Mouse (Mus musculus): Measurements from ENCODE around the gene Ppp1r2. TPM values are rescaled to one million over a fixed set of nuclear protein-coding genes. Genes with fewer than 3 reads are reported as not detected.
A peak's percentile ranks its signal among the peaks of the same experiment; 100 is the strongest.

Gene Ppp1r2
- polyA plus RNA-seq, 1 experiment from 2014 or later, result 90.5 TPM

DNA sequence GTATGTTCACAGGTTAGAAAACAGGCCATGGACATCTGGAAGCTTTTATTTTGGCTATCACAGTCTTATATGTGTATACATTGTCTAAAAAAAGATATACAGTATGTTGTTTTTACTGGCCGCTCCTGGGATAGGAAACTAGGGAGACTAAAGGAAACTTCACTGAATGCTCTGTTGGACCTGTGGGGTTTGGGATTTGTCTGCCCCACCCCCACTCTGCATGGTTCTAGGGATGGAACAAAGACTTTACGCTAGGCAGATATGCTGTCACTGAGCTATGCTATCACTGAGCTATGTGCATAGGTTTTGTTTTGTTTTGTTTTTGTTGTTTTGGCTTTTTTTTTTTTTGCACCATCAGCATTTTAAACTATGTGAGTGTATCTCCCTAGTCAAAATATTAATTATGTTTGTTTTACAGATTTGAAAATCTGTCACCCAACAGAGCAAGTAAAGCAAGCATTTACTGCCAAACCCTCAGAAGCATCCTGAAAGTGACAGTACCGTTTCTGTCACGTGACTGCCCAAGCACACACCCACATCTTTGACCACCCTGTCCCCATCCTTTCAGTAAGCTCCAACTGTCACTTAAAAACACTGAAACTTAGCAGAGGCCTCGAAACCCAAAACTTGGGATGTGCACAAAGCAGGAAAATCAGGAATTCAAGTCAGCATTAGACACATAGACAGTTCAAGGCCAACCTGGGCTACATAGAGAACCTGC lies 30.3 kb upstream of the Ppp1r2 start:
- Histone ChIP-seq H3K9me3 (no peaks in the 10 kb centered on the region), H3K4me1 (no peaks in the 10 kb centered on the region), H3K4me2 (no peak overlapping the region), H3K27me3 (replicated peaks) (no peaks in the 10 kb centered on the region), H3K36me3 (no peaks in the 10 kb centered on the region), H3K4me3 (replicated peaks) (no peak overlapping the region), H3K27ac (no peak overlapping the region), H3K9ac (no peak overlapping the region)
- ATAC-seq (ENCODE audit: insufficient read depth, low FRiP score, low read depth), result no peak
- WGBS, result 68% methylated on average over 5 of the region's 5 CpGs

DNA sequence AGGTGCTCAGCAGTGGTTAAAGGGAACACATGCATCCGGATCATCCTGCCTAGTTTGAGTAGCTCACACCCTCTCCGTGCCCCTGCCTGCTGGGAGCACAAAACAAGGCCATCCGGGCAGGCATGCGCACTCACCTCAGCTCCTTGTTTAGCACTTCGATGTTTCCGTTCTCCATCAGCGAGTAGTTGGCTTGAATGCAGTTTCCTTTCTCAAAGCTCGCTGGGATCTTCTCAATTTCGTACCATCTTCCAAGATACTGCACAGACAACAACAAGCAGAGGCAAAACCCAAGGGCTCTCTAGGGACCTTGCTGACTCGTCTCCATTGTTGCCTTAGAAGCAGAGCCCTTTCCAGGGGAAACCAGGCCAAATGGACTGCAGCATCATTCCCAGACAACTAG lies 28.2 kb upstream of the Ppp1r2 start:
- H3K36me3 ChIP-seq, result no peaks in the 10 kb centered on the region
- no peak overlapping the region for H3K27ac ChIP-seq
- no peak for ATAC-seq (ENCODE audit: insufficient read depth, low FRiP score, low read depth)
- H3K4me2 ChIP-seq, result no peak overlapping the region
- H3K9ac ChIP-seq, result no peak overlapping the region
- 74% methylated on average over 10 of the region's 10 CpGs for WGBS
- peaks cover 10% of the 10 kb centered on the region; the same call in 1 of the 2 replicates for H3K4me1 ChIP-seq
- H3K27me3 ChIP-seq (replicated peaks), result no peaks in the 10 kb centered on the region
- no peaks in the 10 kb centered on the region for H3K9me3 ChIP-seq
- H3K4me3 ChIP-seq (replicated peaks), result no peak overlapping the region

DNA sequence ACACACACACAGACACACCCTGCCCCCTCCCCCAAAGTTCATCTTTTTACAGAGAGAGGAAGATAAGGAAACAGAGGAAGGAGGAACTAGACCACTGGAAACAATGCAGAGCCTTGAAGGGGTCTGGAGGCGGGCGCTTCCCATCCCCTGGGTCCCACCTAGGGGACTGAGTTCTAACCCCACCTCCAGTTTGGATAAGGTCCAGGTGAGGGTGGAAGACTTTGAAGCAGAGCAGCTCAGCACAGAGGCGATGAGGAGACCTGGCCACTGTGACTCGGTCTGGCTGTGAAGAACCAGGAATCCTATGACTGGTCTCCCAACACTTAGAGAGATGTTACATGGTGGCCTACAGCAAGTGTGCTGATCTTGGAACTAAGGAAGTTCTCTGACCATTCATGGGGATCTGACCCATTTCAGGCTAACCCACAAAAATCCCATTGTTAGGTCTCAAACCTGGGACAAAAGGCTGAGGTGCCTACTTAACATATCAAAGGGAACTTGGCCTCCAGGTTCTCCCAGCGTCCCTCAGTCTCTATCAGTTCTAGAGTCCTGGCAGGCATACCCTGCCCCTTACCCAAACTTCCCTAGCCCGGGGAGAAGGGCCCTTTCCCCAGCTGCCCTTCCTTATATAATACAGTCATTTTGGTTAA lies 25.9 kb upstream of the Ppp1r2 start:
- 85% methylated on average over 6 of the region's 6 CpGs for WGBS
- H3K36me3 ChIP-seq, result no peaks in the 10 kb centered on the region
- H3K4me2 ChIP-seq, result no peak overlapping the region
- ATAC-seq (ENCODE audit: insufficient read depth, low FRiP score, low read depth), result no peak
- no peak overlapping the region for H3K4me3 ChIP-seq (replicated peaks)
- H3K27me3 ChIP-seq (replicated peaks), result no peaks in the 10 kb centered on the region
- no peak overlapping the region for H3K27ac ChIP-seq
- no peaks in the 10 kb centered on the region for H3K9me3 ChIP-seq
- H3K9ac ChIP-seq, result no peak overlapping the region
- H3K4me1 ChIP-seq, result peaks cover 10% of the 10 kb centered on the region; the same call in 1 of the 2 replicates

DNA sequence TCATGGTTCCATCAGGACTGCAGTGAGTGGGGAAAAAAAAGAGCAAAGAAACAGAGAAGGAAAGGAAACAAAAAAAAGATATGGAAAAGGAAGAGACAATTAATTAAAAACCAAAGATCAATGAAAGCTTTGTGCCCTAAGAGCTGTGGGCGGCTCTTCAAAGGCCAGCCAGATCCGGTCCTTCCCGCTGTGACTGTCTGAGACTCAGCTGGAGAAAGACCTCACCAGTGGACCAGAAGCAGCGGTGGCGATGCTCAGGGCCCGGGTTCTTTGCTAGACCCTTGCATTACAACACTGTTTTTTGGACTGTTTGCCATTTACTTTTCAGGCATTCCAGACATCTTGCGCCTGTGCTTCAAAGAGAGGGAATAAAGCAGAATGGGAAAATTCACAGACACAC lies 25.4 kb upstream of the Ppp1r2 start:
- H3K9me3 ChIP-seq, result no peaks in the 10 kb centered on the region
- no peak overlapping the region for H3K4me2 ChIP-seq
- peaks cover 10% of the 10 kb centered on the region; the same call in 1 of the 2 replicates for H3K4me1 ChIP-seq
- H3K36me3 ChIP-seq, result no peaks in the 10 kb centered on the region
- H3K9ac ChIP-seq, result no peak overlapping the region
- no peak overlapping the region for H3K4me3 ChIP-seq (replicated peaks)
- 70% methylated on average over 7 of the region's 7 CpGs for WGBS
- no peak overlapping the region for H3K27ac ChIP-seq
- H3K27me3 ChIP-seq (replicated peaks), result no peaks in the 10 kb centered on the region
- ATAC-seq (ENCODE audit: insufficient read depth, low FRiP score, low read depth), result no peak

DNA sequence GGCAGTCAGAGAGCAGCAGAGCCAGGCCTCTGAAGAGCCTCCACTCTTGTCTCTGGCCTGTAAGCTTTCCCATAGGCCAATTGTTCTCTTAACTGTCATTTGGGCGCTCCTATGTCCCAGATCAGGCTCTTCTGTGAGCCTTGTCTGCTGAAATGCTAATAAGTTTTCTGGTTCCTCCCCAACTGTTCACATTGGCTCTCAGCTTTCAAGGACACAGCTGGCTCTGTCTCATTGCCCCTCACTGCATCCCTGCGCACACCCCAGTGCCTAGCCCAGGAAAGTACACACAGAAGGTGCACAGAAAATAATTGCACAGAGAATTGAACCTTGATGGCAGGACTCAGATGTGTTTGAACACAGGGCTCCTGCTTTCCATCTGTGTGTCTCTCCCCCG lies 24.9 kb upstream of the Ppp1r2 start:
- no peak overlapping the region for H3K27ac ChIP-seq
- ATAC-seq (ENCODE audit: insufficient read depth, low FRiP score, low read depth), result peak; percentile 61
- no peaks in the 10 kb centered on the region for H3K9me3 ChIP-seq
- 48% methylated on average over 3 of the region's 3 CpGs for WGBS
- H3K9ac ChIP-seq, result no peak overlapping the region
- H3K4me3 ChIP-seq (replicated peaks), result no peak overlapping the region
- H3K4me2 ChIP-seq, result no peak overlapping the region
- no peaks in the 10 kb centered on the region for H3K36me3 ChIP-seq
- H3K27me3 ChIP-seq (replicated peaks), result no peaks in the 10 kb centered on the region
- peaks cover 10% of the 10 kb centered on the region; the same call in 1 of the 2 replicates for H3K4me1 ChIP-seq

DNA sequence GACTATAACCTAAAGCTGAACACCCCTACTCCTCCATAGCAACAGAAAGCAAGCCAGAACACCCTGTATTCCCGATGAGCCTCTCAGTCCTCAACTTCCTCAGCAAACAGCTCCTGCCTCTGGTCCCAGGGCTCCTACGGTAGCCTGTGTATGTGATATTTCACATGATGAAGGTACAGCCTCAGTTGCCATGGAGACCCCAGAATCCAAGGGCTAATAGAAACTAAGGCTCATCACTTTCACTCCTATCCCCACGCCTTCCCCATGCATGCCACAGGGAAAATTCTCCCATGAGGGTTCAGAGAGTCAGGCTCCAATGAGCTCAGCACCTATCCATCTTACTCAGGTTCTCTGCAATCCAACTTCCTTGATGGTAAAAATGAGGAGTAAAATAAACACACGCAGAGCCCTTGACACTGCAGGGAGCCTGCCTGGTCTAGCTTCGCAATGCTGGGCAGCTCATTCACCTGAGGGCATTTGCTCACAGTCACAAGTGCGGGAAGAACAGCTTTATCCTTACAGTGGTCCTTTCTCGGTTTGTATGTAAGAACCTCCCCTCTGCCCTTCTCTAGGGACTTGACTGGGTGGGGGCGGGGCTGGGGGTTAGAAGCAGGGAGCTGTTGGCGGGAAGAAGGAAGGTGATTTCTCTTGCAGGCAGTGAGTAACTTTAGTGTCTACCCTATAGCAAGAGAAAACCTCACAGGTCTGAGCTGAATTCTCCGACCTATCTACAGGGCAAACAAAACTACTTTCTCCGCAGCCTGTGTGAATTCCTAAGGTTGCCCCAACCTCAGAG lies 24.3 kb upstream of the Ppp1r2 start:
- H3K4me2 ChIP-seq, result no peak overlapping the region
- no peak for ATAC-seq (ENCODE audit: insufficient read depth, low FRiP score, low read depth)
- WGBS, result 28% methylated on average over 11 of the region's 11 CpGs

DNA sequence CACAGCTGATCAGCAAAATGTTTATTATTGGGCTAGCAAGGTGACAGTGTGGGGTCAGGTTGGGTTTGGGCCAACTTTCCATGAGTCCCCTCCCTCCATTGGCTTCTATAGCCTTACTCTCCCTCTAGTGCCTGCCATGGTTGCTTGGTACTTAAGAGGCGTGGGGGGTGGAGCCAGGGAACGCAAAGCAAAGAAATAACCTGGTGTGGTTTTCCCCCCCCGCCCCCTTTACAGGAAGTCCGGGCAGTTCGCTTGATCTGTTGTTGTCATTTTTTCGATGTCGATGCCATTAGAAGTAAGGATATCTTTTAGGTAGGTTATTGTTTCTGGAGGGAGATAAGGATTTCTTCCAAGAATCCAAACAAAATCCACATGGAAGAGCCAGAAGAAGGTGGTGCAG lies 22.0 kb upstream of the Ppp1r2 start:
- Histone ChIP-seq H3K27me3 (replicated peaks) (no peaks in the 10 kb centered on the region), H3K27ac (no peak overlapping the region), H3K36me3 (no peaks in the 10 kb centered on the region), H3K4me1 (peaks cover 10% of the 10 kb centered on the region; the same call in 1 of the 2 replicates), H3K9ac (no peak overlapping the region), H3K4me2 (no peak overlapping the region), H3K4me3 (replicated peaks) (no peak overlapping the region), H3K9me3 (no peaks in the 10 kb centered on the region)
- WGBS, result 90% methylated on average over 7 of the region's 7 CpGs
- ATAC-seq (ENCODE audit: insufficient read depth, low FRiP score, low read depth), result no peak

More for the DNA sequence above, 24.3 kb upstream of the Ppp1r2 start:
- no peaks in the 10 kb centered on the region for H3K36me3 ChIP-seq
- no peak overlapping the region for H3K9ac ChIP-seq
- no peak overlapping the region for H3K4me3 ChIP-seq (replicated peaks)
- H3K27ac ChIP-seq, result no peak overlapping the region
- no peaks in the 10 kb centered on the region for H3K27me3 ChIP-seq (replicated peaks)
- no peaks in the 10 kb centered on the region for H3K9me3 ChIP-seq
- H3K4me1 ChIP-seq, result peaks cover 10% of the 10 kb centered on the region; the same call in 1 of the 2 replicates

DNA sequence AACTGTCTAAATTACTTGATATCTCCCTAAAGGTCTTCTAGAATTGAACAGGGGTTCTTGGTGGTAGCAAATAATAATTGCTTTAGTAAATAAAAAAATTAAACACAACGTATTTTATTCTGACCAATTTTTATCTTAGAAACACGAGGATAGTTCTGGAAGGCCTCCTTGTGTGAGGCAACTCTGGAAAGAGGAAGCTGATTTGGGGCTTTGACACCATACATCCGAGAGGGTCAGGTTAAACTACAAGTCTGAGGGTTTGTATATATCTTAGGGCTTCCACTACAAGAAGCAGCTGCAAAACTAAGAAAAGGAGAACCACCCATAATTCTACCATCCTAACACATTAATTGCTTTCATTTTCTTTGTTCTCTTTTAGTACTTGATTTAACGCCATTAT lies 18.7 kb upstream of the Ppp1r2 start:
- no peaks in the 10 kb centered on the region for H3K9me3 ChIP-seq
- ATAC-seq (ENCODE audit: insufficient read depth, low FRiP score, low read depth), result no peak
- no peaks in the 10 kb centered on the region for H3K27me3 ChIP-seq (replicated peaks)
- WGBS, result 54% methylated on average over 4 of the region's 4 CpGs
- H3K36me3 ChIP-seq, result no peaks in the 10 kb centered on the region
- H3K4me2 ChIP-seq, result no peak overlapping the region
- H3K4me3 ChIP-seq (replicated peaks), result no peak overlapping the region
- H3K9ac ChIP-seq, result no peak overlapping the region
- H3K4me1 ChIP-seq, result peaks cover 11% of the 10 kb centered on the region; the same call in 1 of the 2 replicates
- no peak overlapping the region for H3K27ac ChIP-seq

DNA sequence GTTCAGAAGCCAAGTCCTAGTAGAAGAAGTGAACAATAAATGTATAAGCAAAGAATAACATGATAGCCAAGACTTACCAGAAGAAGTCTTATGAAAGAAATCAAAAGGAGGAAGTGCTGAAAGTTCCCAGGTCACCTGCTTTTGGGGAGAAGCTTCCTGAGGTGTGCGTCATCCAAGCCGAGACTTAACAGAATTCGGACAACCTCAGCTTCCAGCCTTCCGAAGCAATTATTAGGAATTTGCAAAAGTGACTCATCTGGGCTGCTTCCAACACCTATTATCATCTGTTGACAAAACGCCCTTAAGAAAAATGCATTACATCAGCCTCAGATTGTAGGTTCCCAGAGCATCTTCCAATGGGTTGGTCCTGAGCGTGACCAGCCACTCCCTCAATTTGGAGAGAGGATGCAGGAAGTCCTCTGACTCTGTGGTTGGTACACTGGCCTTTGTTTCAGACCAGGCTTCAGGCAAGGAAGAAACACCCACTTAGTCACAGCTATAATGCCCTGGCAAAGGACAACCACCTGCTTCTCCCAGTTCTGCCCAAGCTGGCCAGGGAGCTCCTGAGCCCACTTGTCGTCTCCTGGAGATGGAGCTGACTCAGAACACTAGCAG lies 15.8 kb upstream of the Ppp1r2 start:
- Histone ChIP-seq H3K9me3 (no peaks in the 10 kb centered on the region), H3K36me3 (no peaks in the 10 kb centered on the region), H3K4me2 (0 out of 2 replicates have a peak overlapping the region, but pooled peaks have one; percentile 3), H3K4me1 (peaks cover 11% of the 10 kb centered on the region; the same call in 1 of the 2 replicates), H3K27me3 (replicated peaks) (no peaks in the 10 kb centered on the region), H3K9ac (no peak overlapping the region), H3K4me3 (replicated peaks) (no peak overlapping the region), H3K27ac (peak overlapping the region; percentile 79)
- no peak for ATAC-seq (ENCODE audit: insufficient read depth, low FRiP score, low read depth)
- 50% methylated on average over 7 of the region's 7 CpGs for WGBS

DNA sequence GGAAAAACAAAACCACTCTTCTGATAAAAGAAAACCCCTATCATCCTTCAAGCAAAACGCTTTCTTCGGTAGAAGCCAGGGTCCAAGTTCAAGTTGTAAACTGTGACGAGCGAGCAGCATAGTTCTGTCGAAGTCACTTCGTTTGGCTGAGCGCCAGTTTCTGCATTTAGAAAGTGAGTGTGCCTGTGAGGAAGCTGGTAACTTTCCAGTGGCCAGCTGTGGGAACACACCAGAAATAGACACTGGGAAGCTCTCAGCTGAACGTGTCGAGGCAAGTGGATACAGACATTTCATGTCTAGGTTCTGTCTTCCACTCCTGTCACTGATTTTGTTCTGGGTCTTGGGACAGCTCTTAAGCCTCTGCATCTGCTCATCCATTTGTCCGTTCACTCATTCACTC lies 15.2 kb upstream of the Ppp1r2 start:
- WGBS, result 27% methylated on average over 10 of the region's 10 CpGs

DNA sequence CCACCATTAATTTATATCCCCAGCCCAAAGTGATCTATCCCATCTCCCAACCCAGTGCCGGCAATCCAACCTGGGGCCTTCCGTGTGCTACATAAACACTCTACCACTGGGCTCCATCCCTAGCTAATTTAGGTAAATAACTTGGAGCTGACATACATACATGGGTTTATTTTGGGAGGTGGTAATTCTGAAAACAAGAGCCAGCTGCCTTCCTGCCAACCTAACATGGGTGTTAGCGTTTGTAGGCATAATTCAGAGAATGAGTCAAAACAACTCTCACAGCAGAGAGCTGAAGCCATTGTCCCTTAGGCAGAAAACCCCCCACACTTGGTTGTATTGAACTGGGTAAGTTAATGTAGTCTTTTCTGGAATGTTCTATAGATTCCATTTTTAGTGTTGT lies 12.6 kb upstream of the Ppp1r2 start:
- Histone ChIP-seq H3K4me2 (no peak overlapping the region), H3K9ac (no peak overlapping the region), H3K4me1 (peaks cover 11% of the 10 kb centered on the region; the same call in 1 of the 2 replicates), H3K4me3 (replicated peaks) (no peak overlapping the region), H3K27me3 (replicated peaks) (no peaks in the 10 kb centered on the region), H3K9me3 (no peaks in the 10 kb centered on the region), H3K36me3 (no peaks in the 10 kb centered on the region), H3K27ac (no peak overlapping the region)
- ATAC-seq (ENCODE audit: insufficient read depth, low FRiP score, low read depth), result no peak
- 72% methylated on average over 3 of the region's 3 CpGs for WGBS

More for the DNA sequence above, 15.2 kb upstream of the Ppp1r2 start:
- Histone ChIP-seq H3K36me3 (no peaks in the 10 kb centered on the region), H3K4me2 (0 out of 2 replicates have a peak overlapping the region, but pooled peaks have one; percentile 3), H3K4me3 (replicated peaks) (no peak overlapping the region), H3K4me1 (peaks cover 11% of the 10 kb centered on the region; the same call in 1 of the 2 replicates), H3K27me3 (replicated peaks) (no peaks in the 10 kb centered on the region), H3K9ac (no peak overlapping the region), H3K27ac (peak overlapping the region; percentile 79), H3K9me3 (no peaks in the 10 kb centered on the region)
- ATAC-seq (ENCODE audit: insufficient read depth, low FRiP score, low read depth), result peak; percentile 81; the same call in 1 of the 2 replicates

Measured in stomach, embryonic 15.5 days (tissue).